Mouse (Mus musculus) right cerebral cortex, postnatal 25 days (tissue): Measurements from ENCODE around the gene Chd4.
"Not testable (repeated sequence)": the region's sequence is repeated elsewhere in the genome, so short reads cannot be mapped to it uniquely, and the experiment has no call there.

ENCODE experiments used
- DNase-seq: peaks from one replicate; pipeline ENCODE4 v3.0.0; 2022

Gene Chd4

GRCm38 (mm10) chr6:125095391-125096278, at the start of gene Chd4:
TSS of gene Chd4 (plus strand) at chr6:125095981.
- DNase-seq, result peak; percentile 88

- DNase-seq, result peak; percentile 54
Measured at GRCm38 (mm10) chr6:125046691-125047090, 49.1 kb upstream of the Chd4 start.

- no peak for DNase-seq
Measured at GRCm38 (mm10) chr6:125049678-125050077, 46.1 kb upstream of the Chd4 start, which contains the start of gene Acrbp. TSS of gene Acrbp (plus strand) at chr6:125049689.

- DNase-seq, result no peak
Measured at GRCm38 (mm10) chr6:125051237-125051636, 44.5 kb upstream of the Chd4 start.

GRCm38 (mm10) chr6:125061493-125061892, 34.3 kb upstream of the Chd4 start:
- no peak for DNase-seq

GRCm38 (mm10) chr6:125062511-125062910, 33.3 kb upstream of the Chd4 start:
- no peak for DNase-seq

GRCm38 (mm10) chr6:125063906-125064305, 31.9 kb upstream of the Chd4 start:
- DNase-seq, result no peak

GRCm38 (mm10) chr6:125065223-125065622, 30.6 kb upstream of the Chd4 start:
- not testable (repeated sequence) for DNase-seq

- no peak for DNase-seq
Measured at GRCm38 (mm10) chr6:125067571-125067995, 28.2 kb upstream of the Chd4 start, which contains the start of gene Lpar5. TSS of gene Lpar5 (plus strand) at chr6:125067920.

GRCm38 (mm10) chr6:125071170-125071895, 24.4 kb upstream of the Chd4 start:
- no peak for DNase-seq

GRCm38 (mm10) chr6:125071896-125072279, 23.9 kb upstream of the Chd4 start:
- DNase-seq, result peak; percentile 64

GRCm38 (mm10) chr6:125073825-125074224, 22.0 kb upstream of the Chd4 start:
- no peak for DNase-seq

GRCm38 (mm10) chr6:125081394-125081793, 14.4 kb upstream of the Chd4 start:
- no peak for DNase-seq

GRCm38 (mm10) chr6:125081797-125082560, 13.8 kb upstream of the Chd4 start:
- peak; percentile 73 for DNase-seq

GRCm38 (mm10) chr6:125082801-125083386, 12.9 kb upstream of the Chd4 start:
- DNase-seq, result no peak

- DNase-seq, result no peak
Measured at GRCm38 (mm10) chr6:125084424-125084823, 11.4 kb upstream of the Chd4 start.

- no peak for DNase-seq
Measured at GRCm38 (mm10) chr6:125087937-125088336, 7.8 kb upstream of the Chd4 start.

- DNase-seq, result peak; percentile 66
Measured at GRCm38 (mm10) chr6:125088561-125089321, 7.0 kb upstream of the Chd4 start.

- DNase-seq, result peak; percentile 87
Measured at GRCm38 (mm10) chr6:125089521-125090321, 6.1 kb upstream of the Chd4 start.

GRCm38 (mm10) chr6:125090341-125091085, 5.3 kb upstream of the Chd4 start:
- DNase-seq, result no peak
